Mouse (Mus musculus): Measurements from ENCODE around the gene Rapgef5.

The Rapgef5 gene

GRCm38 (mm10) chr12:117605966-117606365 is 89.7 kb downstream of the Rapgef5 start:
- no peak for DNase-seq (ENCODE audit: low read depth, low spot score)

GRCm38 (mm10) chr12:117612715-117613114 is 96.4 kb downstream of the Rapgef5 start:
- no peak for DNase-seq (ENCODE audit: low read depth, low spot score)

GRCm38 (mm10) chr12:117619523-117620023 is 103.3 kb downstream of the Rapgef5 start:
- DNase-seq (ENCODE audit: low read depth, low spot score), result no peak

- no peak for DNase-seq (ENCODE audit: low read depth, low spot score)
Observed at GRCm38 (mm10) chr12:117622972-117623371, 106.7 kb downstream of the Rapgef5 start.

- no peak for DNase-seq (ENCODE audit: low read depth, low spot score)
Observed at GRCm38 (mm10) chr12:117627311-117627710, 111.0 kb downstream of the Rapgef5 start.

- DNase-seq (ENCODE audit: low read depth, low spot score), result no peak
Observed at GRCm38 (mm10) chr12:117628321-117629093, 112.2 kb downstream of the Rapgef5 start.

- no peak for DNase-seq (ENCODE audit: low read depth, low spot score)
Observed at GRCm38 (mm10) chr12:117632133-117632532, 115.9 kb downstream of the Rapgef5 start.

- no peak for DNase-seq (ENCODE audit: low read depth, low spot score)
Observed at GRCm38 (mm10) chr12:117636139-117636772, 120.0 kb downstream of the Rapgef5 start.

GRCm38 (mm10) chr12:117636969-117637368 is 120.7 kb downstream of the Rapgef5 start:
- DNase-seq (ENCODE audit: low read depth, low spot score), result no peak

- no peak for DNase-seq (ENCODE audit: low read depth, low spot score)
Observed at GRCm38 (mm10) chr12:117638833-117639232, 122.6 kb downstream of the Rapgef5 start.

GRCm38 (mm10) chr12:117639356-117640121 is 123.3 kb downstream of the Rapgef5 start:
- DNase-seq (ENCODE audit: low read depth, low spot score), result no peak

- no peak for DNase-seq (ENCODE audit: low read depth, low spot score)
Observed at GRCm38 (mm10) chr12:117642512-117642911, 126.2 kb downstream of the Rapgef5 start.

GRCm38 (mm10) chr12:117645771-117646170 is 129.5 kb downstream of the Rapgef5 start:
- DNase-seq (ENCODE audit: low read depth, low spot score), result no peak

- DNase-seq (ENCODE audit: low read depth, low spot score), result no peak
Observed at GRCm38 (mm10) chr12:117653920-117654472, 137.7 kb downstream of the Rapgef5 start.

- DNase-seq (ENCODE audit: low read depth, low spot score), result no peak
Observed at GRCm38 (mm10) chr12:117656935-117657334, 140.7 kb downstream of the Rapgef5 start.

- DNase-seq (ENCODE audit: low read depth, low spot score), result no peak
Observed at GRCm38 (mm10) chr12:117657766-117658165, 141.5 kb downstream of the Rapgef5 start.

- no peak for DNase-seq (ENCODE audit: low read depth, low spot score)
Observed at GRCm38 (mm10) chr12:117658821-117659220, 142.5 kb downstream of the Rapgef5 start.

GRCm38 (mm10) chr12:117660361-117660760 is 144.1 kb downstream of the Rapgef5 start:
- DNase-seq (ENCODE audit: low read depth, low spot score), result no peak

- DNase-seq (ENCODE audit: low read depth, low spot score), result no peak
Observed at GRCm38 (mm10) chr12:117661871-117662270, 145.6 kb downstream of the Rapgef5 start.

GRCm38 (mm10) chr12:117663637-117664036 is 147.4 kb downstream of the Rapgef5 start:
- DNase-seq (ENCODE audit: low read depth, low spot score), result no peak

GRCm38 (mm10) chr12:117664644-117665043 is 148.4 kb downstream of the Rapgef5 start:
- DNase-seq (ENCODE audit: low read depth, low spot score), result no peak

GRCm38 (mm10) chr12:117666391-117666790 is 150.1 kb downstream of the Rapgef5 start:
- DNase-seq (ENCODE audit: low read depth, low spot score), result no peak

All from c-Kit-negative CD71-positive TER-119-positive erythroid progenitor cells, embryonic 14.5 days (primary cell).